In the genomic region with DNA sequence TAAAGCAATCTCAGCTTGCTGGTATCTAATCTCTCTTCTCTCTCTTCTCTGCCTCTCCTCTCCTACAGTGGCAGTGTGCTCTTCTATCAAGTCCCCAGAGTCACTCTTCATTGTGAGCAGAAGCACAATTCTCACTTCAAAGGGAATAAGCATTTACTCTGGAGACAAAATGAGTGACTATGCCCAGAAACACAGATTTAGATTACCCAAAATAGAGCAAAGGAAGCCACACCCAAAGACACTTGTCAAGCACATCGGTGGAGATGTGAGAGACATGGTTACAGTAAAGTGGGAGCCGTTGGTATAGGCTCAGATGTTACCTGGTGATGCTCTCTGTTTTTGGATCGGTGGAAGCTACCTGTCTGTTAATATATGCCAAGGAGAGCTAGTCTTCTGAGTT, we compare ENCODE assay signal across 1 mouse cellular context.
TF ChIP-seq lines count a peak whose summit lies in the region.

No protein-coding gene starts in this region.

TF ChIP-seq in CH12.LX, 34 proteins besides CTCF, POLR2A, EP300 and RAD21:
- TF ChIP-seq POLR2AphosphoS2 (IDR thresholded peaks at IDR 0.05; ENCODE audit: low read depth, low read length), result no peak
- TF ChIP-seq RCOR1 (conservative IDR thresholded peaks at IDR 0.05; ENCODE audit: low read depth, low read length), result no peak
- TF ChIP-seq MXI1 (IDR thresholded peaks at IDR 0.05; ENCODE audit: low read depth, low read length), result no peak
- no peak for TF ChIP-seq TCF12 (IDR thresholded peaks at IDR 0.05; ENCODE audit: low read depth, low read length)
- TF ChIP-seq ELF1 (IDR thresholded peaks at IDR 0.05; ENCODE audit: low read depth, low read length), result no peak
- TF ChIP-seq SIN3A (IDR thresholded peaks at IDR 0.05; ENCODE audit: low read length), result no peak
- no peak for TF ChIP-seq MYC (IDR thresholded peaks at IDR 0.05; ENCODE audit: low read depth, low read length)
- TF ChIP-seq MAFK (IDR thresholded peaks at IDR 0.05; ENCODE audit: insufficient replicate concordance, low read length), result no peak
- no peak for TF ChIP-seq ZC3H11A (IDR thresholded peaks at IDR 0.05; ENCODE audit: low read depth, low read length)
